Mouse (Mus musculus): ENCODE data around the gene Tomt.

GRCm38 (mm10) chr7:101888460-101888859, 17.7 kb downstream of the Tomt start:
- TF ChIP-seq CTCF (IDR thresholded peaks at IDR 0.05; ENCODE audit: borderline replicate concordance, insufficient read depth, low read length), result no peak
- TF ChIP-seq POLR2A (IDR thresholded peaks at IDR 0.05; ENCODE audit: low read depth, low read length), result no peak

All from embryonic fibroblast, embryonic 13.5 days (primary cell).